Mouse (Mus musculus) embryo, embryonic 9.5 days (tissue): Measurements from ENCODE around the gene Map7.

Experiments used
- DNase-seq: peaks from one replicate; pipeline ENCODE4 v3.0.0-alpha.2; 2017; ENCODE audit errors: extremely low spot score

The Map7 gene

DNA sequence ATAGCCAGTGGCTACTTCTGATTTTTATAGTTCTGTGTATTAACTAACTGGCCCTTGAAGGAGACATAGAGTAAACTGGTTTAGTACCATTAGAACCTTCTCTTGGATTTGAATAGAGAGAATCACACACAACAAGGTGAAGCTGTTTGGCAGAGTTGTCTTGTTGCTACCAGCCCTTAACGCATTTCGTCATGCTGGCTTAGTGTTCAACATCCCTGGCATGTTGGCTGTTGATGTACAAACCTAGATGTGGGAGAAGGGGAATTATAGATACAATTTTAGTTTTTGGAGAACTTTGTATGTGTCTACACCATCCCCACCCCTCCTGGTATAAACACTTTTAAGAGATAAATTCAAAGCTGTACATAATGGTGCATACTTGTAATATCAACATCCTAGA is 37.5 kb downstream of the Map7 start:
- DNase-seq, result no peak

DNA sequence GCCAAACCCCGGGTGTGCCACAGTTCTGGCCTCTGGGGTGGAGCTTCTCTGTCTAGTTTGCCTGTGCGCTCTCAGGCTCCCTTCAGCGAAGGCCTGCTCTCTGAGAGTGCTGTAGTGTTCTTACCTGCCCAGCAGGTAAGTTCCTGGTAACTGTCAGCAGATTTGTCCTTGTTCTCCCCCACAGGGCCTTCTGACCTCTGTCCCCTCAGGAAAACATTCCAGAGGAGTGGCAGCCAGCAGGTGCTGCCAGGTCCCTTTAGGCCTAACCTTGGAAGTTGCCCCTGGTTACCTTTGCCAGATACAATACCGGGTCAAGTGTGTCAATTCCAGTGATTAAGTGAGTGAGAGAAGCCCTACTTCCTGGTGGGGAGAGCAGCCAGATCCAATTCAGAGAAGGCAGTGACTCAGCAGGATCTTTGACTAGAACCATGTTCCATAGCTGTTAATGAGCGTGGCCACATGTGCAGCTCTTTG is 38.6 kb downstream of the Map7 start:
- DNase-seq, result no peak

DNA sequence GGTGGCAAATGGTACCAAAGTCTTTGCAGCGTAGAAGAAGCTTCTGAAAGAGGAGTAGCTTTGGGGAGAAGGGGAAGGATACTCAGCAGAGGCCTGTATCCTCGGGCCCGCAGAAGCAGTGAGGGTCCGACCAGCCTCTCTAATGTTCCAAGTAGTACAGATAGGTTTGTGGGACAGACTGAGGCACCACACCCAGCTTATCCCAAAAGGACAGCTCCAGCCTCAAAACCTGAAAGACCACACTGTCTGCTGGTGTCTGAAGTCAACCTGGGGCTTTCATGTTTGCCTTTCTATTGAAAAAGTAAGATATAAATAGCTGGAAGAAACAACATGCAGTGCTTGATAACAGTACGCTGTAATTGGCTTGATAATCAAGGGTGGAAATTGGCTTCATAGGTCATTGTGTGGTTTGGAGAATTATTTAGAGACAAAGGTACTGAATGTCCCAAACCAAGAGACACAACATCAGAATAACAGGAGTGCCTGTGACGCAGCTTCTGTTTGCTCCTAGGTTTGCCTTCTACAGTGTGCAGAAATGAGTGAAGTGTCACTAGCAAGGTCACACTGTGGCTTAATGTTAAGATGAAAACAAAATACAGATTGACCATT is 42.0 kb downstream of the Map7 start:
- no peak for DNase-seq

DNA sequence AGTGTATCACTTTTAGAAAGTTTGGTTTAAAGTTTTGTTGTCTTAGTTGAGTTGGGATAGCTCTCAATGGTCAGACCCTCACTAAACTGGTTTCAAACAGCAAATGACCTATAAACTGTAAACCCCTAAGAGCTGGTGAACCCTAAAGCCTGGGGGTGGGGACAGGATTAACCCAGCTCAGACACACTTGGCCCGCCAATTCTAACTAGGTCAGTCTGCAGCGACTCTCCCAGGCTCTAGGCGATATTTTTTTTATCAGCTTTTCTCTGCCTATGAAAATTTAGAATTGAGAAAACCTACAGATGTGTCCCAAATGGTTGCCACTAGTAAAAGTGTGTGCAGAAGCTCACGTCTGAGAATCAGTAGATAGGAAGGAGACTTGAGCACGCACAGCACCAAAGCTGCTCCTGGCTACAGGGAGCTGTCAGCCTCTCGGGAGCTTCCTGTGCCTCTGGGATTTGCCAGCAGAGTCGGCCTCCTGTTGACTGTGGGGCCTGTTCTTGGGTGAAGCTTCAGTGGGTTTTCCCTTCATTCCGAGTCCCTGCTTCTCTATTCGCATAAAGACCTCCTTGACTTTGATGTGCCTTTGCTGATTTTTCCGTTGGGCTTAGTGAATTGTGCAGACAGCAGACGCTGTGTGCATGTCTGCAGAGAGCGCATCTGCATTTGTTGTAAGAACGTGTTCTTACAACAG is 46.7 kb downstream of the Map7 start:
- no peak for DNase-seq

DNA sequence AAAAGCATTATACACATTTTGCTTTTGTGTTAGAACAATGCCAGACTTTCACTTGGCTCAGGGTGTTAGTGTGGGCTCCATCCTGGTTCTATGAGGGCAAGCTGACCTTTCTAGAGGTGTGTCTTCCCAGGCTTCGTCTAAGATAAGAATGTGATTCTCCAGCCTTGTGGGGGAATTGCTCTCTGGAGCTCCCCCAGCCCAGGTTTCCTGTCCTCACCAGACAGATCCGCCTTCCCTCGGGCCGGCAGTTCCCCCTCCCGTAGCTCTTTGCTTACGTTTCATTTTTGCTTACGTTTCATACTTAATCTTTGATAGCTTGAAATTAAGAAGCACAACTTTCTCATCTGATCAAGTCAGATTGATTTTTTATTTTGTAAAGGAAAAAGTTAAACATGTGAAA is 48.8 kb downstream of the Map7 start:
- DNase-seq, result no peak

DNA sequence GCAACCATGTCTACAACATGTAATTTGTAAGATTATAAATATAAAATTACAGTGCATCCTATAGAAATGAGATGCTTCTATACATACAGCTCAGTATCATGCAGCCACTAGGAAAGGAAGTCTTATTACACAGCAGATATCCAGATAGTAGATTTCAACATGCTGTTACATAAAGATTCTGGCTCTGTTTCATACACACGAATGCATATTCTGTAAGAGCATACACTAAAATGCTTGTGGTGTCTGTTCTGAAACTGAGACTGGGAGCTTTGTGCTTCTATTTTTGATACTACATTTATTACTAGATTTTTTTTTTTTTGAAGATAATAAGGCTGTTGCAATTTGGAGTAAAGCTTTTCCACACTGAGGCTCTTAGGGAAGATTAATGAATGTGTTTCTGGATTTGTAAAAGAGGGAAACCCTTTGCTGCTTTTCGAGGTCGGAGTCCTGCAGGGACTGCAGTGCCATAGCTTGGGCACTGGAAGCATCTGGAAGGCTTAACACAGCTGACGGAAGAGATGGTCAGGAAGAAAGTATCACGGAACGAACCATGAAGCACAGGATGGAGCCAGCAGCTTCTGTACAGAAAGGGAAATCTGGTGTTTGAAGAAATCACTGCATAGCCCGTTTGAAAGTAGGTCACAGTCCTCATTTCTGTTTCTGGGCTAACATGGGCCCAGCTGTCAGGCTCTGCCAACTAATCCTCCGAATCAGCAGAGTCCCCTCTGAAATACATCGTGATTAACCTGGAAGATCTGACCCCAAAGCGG is 50.9 kb downstream of the Map7 start:
- no peak for DNase-seq

DNA sequence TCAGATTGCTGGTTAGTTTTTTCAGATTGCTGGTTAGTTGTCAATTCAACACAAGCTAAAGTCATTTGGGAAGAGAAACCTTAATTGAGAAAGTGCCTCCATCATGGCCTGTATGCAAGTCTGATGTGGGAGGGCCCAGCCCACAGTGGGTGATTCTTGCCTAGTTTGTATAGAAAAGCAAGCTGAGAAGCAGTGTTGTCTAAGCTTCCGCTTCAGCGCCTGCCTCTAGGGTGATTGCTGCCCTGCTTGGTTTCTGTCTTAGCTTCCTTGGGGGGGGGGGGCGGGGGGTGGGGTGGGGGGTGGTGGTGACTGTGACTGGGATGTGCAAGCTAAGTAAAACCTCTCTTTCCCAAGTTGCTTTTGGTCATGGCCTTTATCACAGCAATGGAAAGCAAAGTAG is 53.0 kb downstream of the Map7 start:
- no peak for DNase-seq

DNA sequence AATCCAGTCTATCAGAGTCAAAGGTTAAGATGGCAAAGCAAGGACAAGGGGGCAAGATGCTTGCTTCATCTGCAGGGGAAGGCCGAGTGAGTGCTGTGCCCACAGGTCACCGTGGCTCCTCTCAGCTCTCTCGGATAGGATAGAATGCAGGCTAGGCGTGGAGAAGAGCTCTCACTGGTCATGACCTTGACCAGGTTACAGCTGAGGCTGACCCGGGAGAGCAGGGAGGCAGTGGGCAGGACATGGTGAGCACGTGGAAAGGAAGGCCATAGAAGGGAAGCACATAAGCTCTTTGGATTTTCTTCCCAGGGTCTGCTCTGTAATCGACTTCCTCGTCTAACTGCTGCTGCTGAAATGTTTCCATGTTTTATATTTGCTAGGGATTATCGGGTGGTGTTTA is 53.9 kb downstream of the Map7 start:
- no peak for DNase-seq

DNA sequence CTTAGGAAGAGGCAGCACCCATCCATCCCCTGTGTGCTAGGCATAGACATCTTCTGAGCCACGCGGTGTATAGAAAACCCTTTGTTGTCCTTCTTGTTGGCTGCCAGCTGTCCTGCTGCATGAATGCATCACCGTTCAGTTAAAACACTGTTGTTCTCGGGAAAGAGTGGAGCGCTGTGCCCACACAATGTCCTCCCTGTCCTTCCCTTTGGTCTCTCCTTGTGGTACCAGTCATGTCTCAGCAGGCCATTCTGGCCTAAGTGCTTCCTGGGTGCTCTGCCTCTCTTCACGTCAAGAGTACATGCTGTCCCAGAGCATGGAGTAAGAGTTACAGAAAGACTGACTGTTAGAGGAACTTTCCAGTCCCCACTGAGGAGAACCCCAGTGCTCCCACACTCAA is 54.5 kb downstream of the Map7 start:
- no peak for DNase-seq

DNA sequence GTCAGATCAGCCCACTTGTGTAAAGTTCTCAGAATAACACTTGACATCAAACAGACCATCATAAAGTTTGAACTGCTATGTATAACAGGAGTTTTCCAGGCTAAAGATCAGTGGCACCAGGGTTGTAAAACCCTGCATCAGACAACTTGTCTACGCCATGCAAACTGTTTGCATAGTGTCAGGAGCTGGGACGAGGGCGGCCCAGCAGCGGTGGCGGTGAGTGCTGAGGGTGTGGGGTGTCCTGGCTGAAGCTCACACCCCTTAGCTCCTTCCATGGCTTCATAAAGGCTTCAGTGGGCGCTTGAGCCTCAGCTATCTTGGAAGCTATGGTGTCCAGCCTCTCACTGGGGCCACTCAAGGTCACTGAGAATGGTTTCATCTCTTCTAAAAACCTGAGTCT is 55.2 kb downstream of the Map7 start:
- no peak for DNase-seq

DNA sequence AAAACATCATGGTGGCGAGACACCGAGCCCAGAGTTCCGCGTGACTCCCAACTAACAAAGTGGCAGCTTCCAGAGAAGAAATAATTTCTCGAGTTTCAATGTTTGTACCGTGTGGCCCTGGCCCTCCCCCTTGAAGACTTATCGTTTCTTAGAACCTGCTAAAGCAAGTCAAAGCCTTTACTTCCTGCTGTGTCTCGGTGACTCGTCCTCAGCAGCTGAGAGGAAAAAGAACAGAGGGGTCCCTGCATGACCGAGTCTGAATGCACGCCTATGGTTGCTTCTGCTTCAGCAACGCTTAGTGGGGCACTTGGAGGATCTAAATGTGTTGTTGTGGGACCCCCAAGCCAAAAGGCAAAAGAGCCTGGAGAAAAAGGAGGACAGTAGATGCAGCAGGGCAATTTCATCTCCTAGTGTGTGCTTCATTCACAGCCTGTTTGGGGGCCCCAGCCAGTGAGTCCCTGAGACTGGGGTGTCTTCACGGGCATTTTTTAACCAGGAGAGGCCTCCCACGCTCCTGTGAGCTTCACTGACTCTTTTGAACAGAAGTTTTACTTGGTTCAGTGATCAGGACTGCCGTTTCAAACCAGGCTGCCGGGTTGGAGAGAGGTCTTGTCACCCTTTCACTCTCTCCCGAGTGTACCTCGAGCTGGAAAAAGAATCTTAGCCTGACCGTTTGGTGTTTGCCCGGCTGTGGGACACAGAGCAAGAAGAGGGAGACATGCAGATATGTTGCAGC is 56.6 kb downstream of the Map7 start:
- DNase-seq, result peak; percentile 42

DNA sequence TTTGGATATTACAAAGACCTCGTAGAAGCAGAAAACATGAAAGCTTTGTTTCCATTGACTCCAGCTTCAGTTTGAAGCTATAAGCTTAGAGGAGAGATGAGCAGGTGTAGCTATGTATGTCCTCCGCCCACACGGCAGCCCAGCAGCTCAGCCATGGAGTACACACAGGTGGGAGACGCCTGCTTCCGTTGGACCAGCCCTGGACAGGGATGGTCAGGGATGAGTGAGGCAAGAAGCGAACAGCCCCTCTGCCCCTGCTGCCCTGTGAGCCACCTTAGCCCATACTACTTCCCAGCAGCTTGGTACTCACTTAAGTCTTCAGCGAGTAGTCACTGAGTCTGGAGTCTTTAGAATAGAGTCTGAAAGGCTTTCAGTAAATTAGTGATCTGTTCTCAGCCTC is 58.7 kb downstream of the Map7 start:
- DNase-seq, result no peak

DNA sequence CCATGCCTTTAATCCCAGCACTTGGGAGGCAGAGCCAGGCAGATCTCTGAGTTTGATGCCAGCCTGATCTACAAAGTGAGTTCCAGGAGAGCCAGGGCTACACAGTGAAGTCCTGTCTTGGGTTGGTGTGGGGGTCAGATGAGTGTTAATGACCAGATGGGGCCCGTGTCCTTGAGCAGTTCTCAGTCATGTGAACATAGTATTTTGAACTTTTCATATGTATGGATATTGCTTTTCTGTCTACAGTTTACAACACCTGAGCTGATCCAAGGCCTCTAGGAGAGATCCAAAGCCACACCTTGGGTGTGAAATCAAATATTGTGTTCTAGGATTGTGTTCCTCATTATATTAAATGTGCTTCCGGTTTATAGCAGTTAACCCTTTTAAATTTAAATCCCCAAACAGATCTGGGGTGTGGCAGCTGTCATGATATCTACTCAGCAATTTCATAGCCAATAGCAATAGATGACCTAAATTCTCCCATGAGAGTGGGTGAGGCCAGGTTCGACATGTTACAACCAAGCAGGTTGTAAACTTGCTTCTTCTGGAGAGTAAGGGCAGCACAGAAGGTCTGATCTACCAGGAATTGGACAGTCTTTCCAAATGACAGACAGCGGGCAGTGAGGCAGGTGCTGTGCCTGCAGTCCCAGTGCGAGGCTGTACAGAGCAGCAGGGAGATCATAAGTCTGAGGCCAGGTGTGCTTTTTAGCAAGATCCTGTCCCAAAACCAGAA is 61.5 kb downstream of the Map7 start:
- DNase-seq, result no peak

DNA sequence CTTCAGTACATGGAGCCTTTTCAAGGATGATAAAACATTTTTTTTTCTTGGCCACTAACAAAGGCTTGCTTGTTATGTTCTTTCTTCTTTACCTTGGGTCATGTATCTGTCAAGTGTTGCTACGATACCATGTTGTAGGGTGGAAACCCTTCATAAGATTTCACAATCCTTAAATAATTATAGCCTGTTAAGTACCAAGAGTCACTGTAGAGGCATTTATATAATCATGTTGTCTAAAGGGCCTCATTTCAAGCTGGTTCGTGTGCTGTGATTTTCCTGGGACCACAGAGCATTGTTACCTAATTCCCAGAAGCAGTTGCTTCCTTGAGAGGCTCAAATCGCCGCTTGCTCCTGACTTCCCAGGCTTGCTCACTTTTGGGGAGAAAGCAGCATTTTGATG is 66.1 kb downstream of the Map7 start:
- no peak for DNase-seq

DNA sequence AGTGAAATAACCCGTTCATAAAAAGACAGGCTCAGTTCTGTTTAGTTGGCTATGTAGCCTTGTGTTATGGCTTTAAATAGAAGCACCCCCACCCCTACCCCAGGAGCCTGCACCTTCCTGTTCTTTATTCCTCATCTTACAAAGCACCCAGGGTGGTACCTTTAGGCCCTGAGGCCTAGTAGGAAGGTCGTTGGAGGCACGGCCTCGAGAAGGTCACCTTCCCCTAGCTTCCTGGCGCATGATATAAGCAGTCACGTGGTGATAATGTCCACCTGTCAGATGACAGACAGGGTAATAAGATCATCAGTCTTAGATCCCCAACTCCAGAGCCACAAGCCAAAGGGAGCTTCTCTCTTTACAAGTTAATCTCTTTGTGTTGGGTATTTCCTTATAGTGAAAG is 68.7 kb downstream of the Map7 start:
- no peak for DNase-seq

DNA sequence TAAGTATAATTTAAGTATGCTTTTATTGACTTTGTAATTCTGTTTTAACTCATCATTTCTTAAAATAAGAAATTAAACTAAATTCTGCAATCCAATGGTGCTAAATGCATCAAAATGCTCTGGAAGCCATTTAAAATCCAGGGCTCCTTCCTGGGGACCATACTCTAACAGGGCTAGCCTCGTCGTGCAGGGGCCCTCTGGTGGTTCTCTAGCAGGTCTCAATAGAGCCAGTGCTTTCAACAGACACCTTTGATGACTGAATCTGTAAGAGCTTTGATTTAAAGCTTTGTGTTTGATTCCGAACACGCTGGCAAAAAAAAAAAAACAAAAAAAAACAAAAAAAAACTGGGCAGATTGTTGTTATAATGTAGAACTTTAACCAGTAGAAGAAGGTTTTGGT is 70.6 kb downstream of the Map7 start:
- DNase-seq, result no peak

DNA sequence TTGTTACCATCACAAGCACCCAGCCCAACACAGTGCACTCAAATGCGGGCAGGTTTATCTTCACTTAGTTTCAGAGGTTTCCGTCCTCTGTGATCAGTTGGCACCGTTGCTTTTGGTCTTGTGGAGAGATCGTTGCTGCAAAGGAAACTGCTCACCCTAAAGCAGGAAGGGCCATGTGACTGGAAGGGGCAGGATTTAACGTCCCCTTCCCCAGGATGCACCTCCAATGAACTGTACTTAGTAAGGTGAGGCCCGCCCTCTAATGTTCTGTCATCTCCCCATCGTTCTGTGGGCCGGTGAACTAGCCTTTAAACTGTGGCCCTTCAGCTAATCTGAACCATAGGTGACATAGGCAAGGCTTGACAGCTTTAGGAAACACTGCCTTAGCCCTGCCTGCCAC is 71.3 kb downstream of the Map7 start:
- no peak for DNase-seq

DNA sequence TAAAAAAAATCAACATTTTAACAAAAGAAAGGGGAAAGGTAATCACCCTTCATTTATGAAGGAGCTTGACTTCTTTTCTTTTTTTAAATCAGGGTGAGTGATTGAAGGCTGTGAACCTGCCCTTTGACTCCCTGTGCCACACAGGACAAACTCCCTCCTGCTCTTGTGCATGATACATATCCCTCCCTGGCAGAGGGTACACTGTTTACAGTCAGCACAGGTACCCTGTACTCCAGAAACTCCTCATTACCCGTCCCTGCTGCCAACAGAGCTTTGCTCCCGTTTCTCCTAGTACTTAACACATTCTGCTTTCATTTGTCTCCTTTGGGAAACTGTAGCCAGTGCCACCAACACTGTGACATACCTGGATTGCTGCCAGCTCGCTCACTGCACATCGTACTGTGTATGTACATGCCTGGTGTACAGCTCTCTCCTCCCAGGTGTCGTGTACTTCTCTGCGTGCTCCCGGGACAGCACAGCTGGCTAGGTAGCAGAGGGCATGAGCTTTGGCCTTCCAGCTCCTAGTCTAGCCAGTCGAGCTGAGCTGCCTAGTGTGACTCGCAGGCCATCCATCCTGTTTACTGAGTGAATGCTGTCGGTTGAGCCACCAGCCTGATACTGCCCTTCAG is 72.3 kb downstream of the Map7 start:
- no peak for DNase-seq

DNA sequence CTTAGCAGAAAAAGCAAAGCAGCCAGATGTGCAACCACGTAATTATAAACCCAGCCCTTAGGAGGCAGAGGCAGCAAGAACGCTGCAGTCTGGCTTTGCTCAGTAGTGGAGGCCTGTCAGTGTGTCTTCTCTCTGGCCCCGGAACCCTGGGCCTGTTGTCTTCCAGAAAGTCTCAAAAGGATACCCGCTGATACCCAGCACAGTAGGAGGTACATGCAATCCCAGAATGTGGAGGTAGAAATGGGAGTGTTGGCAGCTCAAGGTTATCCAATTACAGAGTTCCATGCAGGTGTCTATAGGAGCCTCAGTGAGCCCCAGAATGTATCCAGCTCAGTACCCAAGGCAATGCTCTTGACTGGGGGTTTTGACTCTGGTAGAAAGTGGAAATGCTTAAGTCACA is 73.7 kb downstream of the Map7 start:
- no peak for DNase-seq

DNA sequence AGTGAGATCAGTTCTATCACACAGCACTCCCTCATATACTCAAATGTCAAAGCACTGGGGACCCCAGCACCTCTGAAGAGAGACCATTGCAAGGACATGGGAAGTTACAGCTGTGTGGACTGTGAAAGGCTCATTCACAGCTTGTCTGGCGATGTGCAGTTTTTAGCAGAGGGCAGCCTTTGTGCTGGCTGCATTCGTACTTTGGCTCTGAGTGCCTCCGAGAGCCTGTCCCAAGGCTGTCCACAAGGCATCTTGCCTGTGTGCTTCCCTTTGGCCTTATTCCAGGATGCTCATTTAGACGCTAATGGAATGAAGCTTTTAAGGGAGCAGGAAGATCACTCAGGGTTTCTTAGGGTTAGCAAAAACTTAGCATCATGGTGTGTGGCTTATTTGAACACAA is 78.5 kb downstream of the Map7 start:
- DNase-seq, result no peak

DNA sequence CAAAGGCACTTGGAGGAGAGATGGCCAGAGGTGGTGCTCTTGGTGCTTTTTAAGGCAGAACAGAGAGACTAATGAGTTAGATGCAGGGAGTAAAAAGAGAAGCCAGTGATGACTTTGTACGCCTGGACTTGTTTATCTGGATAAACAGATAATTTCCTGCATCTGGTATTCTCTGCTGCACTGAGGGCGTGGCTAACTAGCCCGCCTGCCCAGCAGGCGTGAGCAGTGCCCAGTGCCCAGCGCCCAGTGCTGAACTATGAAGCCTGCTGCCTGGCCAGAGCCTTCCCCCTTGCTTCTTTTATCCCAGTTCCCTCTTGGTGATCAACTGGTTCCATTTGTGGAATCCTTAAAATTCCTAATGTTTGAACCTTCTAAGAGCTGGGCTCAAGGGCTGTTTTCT is 81.8 kb downstream of the Map7 start:
- DNase-seq, result no peak
